Mouse (Mus musculus): ENCODE results near the gene Hist2h3c2.
"Not testable (repeated sequence)": the region's sequence is repeated elsewhere in the genome, so short reads cannot be mapped to it uniquely, and the experiment has no call there.

The Hist2h3c2 gene

DNA sequence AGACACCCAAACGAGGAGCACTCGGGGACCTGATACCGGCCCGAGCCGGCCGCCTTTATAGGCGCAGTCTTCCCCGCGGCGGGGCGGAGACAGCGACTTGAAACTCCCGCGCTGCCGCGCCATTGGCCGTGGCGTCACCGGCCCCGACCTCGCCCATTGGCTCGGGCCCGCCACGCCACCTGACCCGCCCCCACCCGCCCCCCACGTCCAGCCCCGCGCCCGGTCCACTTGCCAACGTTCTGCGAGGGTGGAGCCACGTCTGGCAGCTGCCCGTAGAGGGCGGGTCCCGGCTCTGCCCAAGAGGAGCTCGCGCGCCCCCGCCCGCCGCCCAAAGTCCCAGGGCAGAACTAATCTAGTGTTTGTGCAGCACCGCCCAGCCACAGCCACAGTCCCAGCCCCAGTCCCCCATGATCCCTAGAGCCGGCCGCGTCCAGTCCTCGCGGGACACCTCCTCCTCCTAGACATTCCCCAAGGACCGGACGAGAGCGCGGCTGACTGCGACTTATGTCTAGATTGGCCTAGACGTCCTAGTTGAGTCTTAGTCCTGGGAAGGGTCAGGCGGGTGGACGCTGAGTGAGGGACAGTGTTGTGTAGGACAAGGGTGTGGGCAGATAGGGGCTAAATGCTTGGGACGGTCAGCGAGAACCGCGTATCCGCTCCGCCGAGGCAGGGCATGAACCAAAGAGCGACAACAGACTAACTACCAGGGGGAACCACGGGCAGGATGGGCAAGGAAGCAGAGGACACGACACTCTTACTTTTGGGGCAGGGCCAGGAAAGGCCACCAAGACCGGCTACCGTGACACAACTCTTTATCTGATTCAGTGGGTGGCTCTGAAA is at the start of gene Hist2h3c2:
TSS of gene Hist2h3c2 (minus strand) at position 174 of the 840 bp plus-strand sequence.
- DNase-seq (ENCODE audit: extremely low spot score, low read depth, low spot score) = not testable (repeated sequence)

- DNase-seq (ENCODE audit: extremely low spot score, low read depth, low spot score) = not testable (repeated sequence)
Observed at GRCm38 (mm10) chr3:96287334-96287733, 48.4 kb upstream of the Hist2h3c2 start.

DNA sequence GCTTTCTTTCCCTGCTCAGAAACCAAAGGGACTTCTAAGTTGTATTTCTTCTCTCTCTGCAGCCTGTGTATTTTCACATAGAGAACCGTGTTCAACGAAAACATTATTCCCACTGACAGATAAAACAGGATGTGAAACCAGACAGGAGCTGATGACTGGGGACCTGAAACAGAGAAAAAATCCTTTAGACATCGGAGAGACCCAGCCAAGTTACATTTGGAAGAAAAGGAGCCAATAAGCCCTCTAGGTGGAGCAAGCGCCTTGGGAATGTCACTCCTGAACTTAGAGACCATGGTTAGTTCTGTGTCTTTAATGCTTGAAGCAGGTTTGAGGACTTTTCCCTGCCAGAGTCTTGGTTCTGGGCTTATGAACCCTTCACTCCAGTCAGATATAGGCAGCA is 45.5 kb upstream of the Hist2h3c2 start:
- DNase-seq (ENCODE audit: extremely low spot score, low read depth, low spot score) = no peak

GRCm38 (mm10) chr3:96280660-96281059 is 41.7 kb upstream of the Hist2h3c2 start:
- no peak for DNase-seq (ENCODE audit: extremely low spot score, low read depth, low spot score)

DNA sequence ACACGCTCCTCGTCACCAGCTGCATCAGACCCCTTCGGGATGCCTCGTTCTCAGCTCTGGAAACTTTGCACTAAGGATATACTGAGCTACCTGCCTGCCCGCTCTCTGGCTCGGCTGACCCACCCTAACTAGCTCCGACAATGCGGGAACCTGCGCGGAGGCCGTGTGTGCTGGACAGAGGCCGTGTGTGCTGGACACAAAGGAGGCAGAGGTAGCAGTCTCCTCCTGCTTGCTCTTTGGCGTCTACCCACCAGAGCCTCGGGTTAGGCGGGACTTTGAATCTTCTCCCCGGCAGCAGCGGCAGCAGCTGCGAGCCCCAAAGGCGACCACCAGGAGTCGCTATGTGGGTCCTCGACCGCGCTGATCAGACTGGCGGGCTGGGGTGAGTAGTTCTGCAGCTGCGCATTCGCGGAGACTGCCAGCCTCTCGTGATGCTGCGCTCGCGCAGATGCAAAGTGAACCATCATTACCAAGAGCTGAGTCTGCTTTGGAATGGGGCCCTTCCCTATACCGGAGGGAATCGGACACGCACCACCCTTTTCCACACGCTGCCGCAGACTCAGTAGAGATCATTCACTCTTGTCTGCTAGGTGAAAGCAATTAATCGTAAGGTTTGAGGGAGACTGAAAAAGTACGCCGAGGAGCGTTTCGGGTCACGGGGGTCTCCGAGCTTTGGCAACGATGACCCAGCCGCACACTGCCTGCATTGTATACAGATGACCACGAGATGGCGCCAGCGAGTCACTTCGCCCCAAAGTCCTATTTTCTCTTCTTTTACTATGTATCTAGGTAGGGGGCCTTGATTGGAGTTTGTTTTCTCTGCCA is 39.1 kb upstream of the Hist2h3c2 start:
- DNase-seq (ENCODE audit: extremely low spot score, low read depth, low spot score) = peak; percentile 88

DNA sequence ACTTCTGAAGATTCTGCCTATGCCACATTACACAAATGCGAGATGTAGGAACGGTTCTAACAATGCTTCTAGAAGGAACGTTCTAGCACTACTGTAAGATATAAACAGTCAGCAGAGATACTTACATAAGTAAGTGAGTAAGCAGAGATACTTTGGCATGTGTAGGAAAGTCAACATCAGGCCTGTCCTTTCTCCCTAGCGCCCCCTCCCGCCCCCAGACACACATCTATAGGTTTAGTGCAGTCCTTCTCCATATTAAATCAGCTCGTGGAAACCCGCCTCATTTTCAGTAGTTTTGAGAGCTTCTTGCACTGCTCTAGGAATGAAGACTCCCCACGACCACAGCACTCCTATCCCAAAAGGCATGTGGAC is 38.5 kb upstream of the Hist2h3c2 start:
- no peak for DNase-seq (ENCODE audit: extremely low spot score, low read depth, low spot score)

DNA sequence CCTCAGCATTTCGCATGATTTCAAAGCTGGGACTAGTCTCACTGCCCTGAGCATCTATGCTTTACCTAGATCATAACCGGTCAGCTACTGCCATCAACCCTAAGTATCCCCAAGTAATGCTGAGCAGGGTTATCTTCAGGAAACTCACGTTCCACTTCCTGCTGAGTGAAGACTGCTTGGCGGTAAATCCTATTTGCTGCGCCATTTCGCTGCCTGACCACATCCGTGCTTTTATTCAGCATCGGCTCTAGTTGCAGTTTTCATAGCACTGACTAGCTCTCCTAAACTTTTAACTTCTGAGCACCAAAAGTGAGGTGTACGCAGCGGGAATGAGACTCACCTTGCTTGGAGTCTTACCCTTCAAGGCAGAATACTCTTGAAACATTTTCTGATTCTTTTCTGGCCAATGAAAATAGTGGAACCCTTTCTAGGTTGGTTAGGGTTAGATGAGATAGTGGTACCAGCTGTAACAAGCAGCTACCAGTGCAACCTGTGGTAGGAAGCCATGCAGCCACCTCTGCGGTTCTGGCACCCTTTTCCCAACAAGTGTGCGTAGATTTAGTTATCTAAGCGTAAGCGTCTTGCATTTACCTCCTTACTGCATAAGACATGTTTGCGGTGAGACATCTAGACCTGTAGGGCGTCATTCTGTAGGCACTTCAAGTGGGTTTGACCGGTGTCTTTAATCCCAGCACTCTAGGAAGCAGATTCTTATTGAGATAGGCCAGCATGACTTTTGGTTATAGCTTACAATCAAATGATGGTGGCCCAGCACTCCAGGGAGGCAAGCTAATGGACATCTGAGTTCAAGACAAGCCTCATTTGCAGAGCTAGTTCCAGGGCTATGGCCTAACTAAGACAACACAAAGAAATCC is 34.9 kb upstream of the Hist2h3c2 start:
- no peak for DNase-seq (ENCODE audit: extremely low spot score, low read depth, low spot score)

GRCm38 (mm10) chr3:96269511-96270474 is 30.9 kb upstream of the Hist2h3c2 start, which contains the start of gene Hist2h2bb:
Hist2h2bb (plus strand) TSS chr3:96269752.
- DNase-seq (ENCODE audit: extremely low spot score, low read depth, low spot score) = peak; percentile 99

DNA sequence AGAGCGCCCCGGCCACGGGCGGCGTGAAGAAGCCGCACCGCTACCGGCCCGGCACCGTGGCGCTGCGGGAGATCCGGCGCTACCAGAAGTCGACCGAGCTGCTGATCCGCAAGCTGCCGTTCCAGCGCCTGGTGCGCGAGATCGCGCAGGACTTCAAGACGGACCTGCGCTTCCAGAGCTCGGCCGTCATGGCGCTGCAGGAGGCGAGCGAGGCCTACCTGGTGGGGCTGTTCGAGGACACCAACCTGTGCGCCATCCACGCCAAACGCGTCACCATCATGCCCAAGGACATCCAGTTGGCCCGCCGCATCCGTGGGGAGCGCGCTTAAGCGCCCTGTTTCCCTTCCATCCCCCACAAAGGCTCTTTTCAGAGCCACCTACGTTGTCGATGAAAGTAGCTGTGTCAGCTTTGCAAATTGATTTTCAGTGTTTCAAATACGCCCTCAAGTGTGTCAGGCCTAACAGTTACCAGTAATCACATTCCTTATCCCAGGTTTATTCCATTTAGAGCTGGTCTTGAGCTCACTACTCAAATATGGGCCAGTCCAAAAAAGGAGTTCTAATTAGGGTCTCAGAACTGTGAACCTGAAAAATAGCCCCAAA is 29.9 kb upstream of the Hist2h3c2 start:
- DNase-seq (ENCODE audit: extremely low spot score, low read depth, low spot score) = not testable (repeated sequence)

DNA sequence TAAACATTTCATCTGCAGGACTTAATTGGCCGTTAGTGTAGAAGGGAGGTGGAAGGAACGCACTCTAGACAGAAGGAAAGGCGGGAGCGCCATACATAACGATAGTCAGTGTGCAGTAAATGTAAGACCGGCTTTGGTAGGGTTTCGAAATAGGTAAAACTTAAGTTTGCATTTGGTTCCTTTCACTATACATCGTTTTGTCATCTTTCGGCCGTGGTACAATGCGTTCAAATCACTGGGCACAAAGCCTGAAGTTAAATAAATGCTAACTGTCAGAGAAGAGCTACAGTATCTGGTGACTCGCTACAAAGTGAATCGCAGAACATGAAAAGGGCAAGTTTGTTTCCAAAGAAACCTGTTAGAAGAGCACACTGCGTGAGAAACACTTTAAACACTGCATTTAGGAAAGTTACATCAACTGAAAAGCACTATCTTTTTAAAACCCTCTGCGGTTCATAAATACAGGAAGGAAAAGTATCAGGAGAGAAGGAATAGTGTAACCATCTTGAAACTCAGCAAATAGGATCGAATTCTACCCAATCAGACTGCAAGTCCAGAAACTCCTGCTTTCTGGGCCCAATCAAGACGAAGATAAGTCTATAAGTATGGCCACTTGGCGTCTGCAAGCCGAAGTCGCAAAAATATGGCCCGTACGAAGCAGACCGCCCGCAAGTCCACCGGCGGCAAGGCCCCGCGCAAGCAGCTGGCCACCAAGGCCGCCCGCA is 29.3 kb upstream of the Hist2h3c2 start, which contains the start of gene Hist2h3b:
TSS of gene Hist2h3b (plus strand) at position 604 of the 725 bp plus-strand sequence.
- DNase-seq (ENCODE audit: extremely low spot score, low read depth, low spot score) = no peak

GRCm38 (mm10) chr3:96267541-96267940 is 28.6 kb upstream of the Hist2h3c2 start:
- DNase-seq (ENCODE audit: extremely low spot score, low read depth, low spot score) = no peak

- DNase-seq (ENCODE audit: extremely low spot score, low read depth, low spot score) = no peak
Observed at GRCm38 (mm10) chr3:96266132-96266710, 27.3 kb upstream of the Hist2h3c2 start.

GRCm38 (mm10) chr3:96264404-96264949 is 25.6 kb upstream of the Hist2h3c2 start:
- DNase-seq (ENCODE audit: extremely low spot score, low read depth, low spot score) = no peak

GRCm38 (mm10) chr3:96263558-96264403 is 24.9 kb upstream of the Hist2h3c2 start:
- DNase-seq (ENCODE audit: extremely low spot score, low read depth, low spot score) = no peak

DNA sequence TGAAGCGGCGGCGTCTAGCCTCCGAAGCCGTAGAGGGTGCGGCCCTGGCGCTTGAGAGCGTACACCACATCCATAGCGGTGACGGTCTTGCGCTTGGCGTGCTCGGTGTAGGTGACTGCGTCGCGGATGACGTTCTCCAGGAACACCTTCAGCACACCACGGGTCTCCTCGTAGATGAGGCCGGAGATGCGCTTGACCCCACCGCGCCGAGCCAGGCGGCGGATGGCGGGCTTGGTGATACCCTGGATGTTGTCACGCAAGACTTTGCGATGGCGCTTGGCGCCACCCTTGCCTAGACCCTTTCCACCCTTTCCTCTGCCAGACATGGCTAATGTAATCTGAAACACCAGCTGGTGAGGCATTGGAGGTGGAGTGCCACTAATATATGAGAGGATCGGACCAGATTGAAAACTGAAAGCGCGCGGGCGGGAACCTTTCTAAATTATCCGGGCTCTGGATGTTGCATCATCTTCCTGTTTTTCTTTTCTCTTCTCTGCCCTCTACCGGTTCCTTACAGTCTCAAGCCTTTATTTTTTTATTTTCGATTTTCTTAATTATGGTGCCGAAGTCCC is 24.1 kb upstream of the Hist2h3c2 start, which contains the start of gene Hist2h4:
TSS of gene Hist2h4 (minus strand) at position 333 of the 572 bp plus-strand sequence.
- no peak for DNase-seq (ENCODE audit: extremely low spot score, low read depth, low spot score)

DNA sequence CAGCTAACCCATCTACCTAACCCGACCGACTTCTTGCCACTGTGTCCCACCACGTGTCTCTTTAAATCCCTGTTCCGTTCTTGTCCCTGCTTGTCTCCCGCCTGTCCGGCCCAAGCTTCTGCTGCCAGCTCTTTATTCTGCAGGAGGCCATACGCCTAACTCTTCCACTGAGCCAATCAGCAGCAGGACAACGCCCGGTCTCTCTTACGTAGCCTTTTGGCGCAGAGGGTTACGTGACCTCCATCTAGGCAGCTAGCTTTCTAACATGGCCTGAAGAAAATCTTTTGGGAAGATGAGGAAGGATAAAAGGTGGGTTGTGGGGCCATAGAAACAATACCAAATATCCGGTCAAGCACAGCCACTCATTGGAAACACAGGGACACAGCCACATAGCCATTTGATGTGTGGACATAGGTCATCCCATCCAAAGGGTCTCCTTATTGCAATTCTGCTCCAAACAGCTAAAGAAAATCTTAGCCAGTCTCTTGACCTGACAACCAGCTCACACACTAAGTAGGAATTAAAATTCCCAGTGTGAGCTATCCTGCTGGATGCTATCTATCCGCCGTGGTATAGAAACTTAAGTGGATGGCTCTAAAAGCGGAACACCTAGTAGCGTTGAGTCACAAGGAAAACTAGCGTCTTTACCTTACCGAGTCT is 23.4 kb upstream of the Hist2h3c2 start:
- no peak for DNase-seq (ENCODE audit: extremely low spot score, low read depth, low spot score)

All from hindlimb bud, embryonic 11.5 days (tissue).